Comparison of ENCODE assay signal across 11 mouse cellular contexts in genomic region chr1:155737017-155737808, GRCm38 (mm10). TPM values are rescaled to one million over a fixed set of nuclear protein-coding genes. Genes with fewer than 3 reads are reported as not detected.
DNase-seq lines count a peak whose midpoint lies in the region; ATAC-seq lines count a peak whose summit lies in the region.
"Had no signal": no experiment of that assay in that cellular context is flagged by ENCODE, and none has a peak within 500 bp of the region (broad histone marks: within the 10 kb centered on the region; RNA-seq: fewer than 3 reads in every experiment).

No protein-coding gene starts in this region.

- H3K36me3 ChIP-seq in embryonic facial prominence, embryonic 11.5 days (replicated peaks; ENCODE audit: control insufficient read depth, insufficient read depth, low read depth, low read length), result no peaks in the 10 kb centered on the region
- no peaks in the 10 kb centered on the region for H3K36me3 ChIP-seq in limb, embryonic 15.5 days

- no peak for ATAC-seq in embryonic facial prominence, embryonic 11.5 days (replicated peaks; ENCODE audit: insufficient number of reproducible peaks, low FRiP score, low TSS enrichment, low read depth)
- no peak for ATAC-seq in limb, embryonic 15.5 days (ENCODE audit: insufficient number of reproducible peaks, low FRiP score, low TSS enrichment, low read depth)
- no peak for ATAC-seq in activated CD4-positive, CD25-positive, alpha-beta regulatory T cell, adult 4 months

- H3K27ac ChIP-seq in embryonic facial prominence, embryonic 11.5 days (replicated peaks; ENCODE audit: low read depth, low read length), result no peak overlapping the region
- H3K27ac ChIP-seq in limb, embryonic 15.5 days, result no peak overlapping the region

- peak; percentile 86 for DNase-seq in heart, adult 11 months
- no peak for DNase-seq in heart, adult 8-10 months (ENCODE audit: low spot score)
- DNase-seq in A20 (ENCODE audit: low read depth, low spot score), result peak; percentile 13
- DNase-seq in embryonic facial prominence, embryonic 11.5 days (ENCODE audit: low spot score), result peak; percentile 28
- DNase-seq in gastrocnemius, postnatal 4 days (ENCODE audit: low spot score in 2 of 2), result no peak
- DNase-seq in MN1 (ENCODE audit: low spot score), result no peak
- DNase-seq: adrenal gland, postnatal 25 days; lung, postnatal 10 days; right cerebral cortex, adult 18-20 months had no signal

- no peak overlapping the region for H3K4me3 ChIP-seq in embryonic facial prominence, embryonic 11.5 days (ENCODE audit: low read depth, low read length)
- H3K4me3 ChIP-seq in limb, embryonic 15.5 days, result peak overlapping the region; percentile 3; the same call in 1 of the 2 replicates

- H3K4me1 ChIP-seq in embryonic facial prominence, embryonic 11.5 days (ENCODE audit: control insufficient read depth, insufficient read depth, low read length), result peaks cover 6% of the 10 kb centered on the region
- peaks cover 30% of the 10 kb centered on the region for H3K4me1 ChIP-seq in limb, embryonic 15.5 days

- under 1% methylated on average over 58 of the region's 58 CpGs for WGBS in embryonic facial prominence, embryonic 11.5 days
- WGBS in limb, embryonic 15.5 days, result under 1% methylated on average over 58 of the region's 58 CpGs

- H3K4me2 ChIP-seq in embryonic facial prominence, embryonic 11.5 days (ENCODE audit: low read depth, low read length), result no peak overlapping the region
- H3K4me2 ChIP-seq in limb, embryonic 15.5 days, result no peak overlapping the region

- H3K27me3 ChIP-seq in embryonic facial prominence, embryonic 11.5 days (ENCODE audit: control insufficient read depth, insufficient read depth, low read length), result peaks cover 84% of the 10 kb centered on the region
- H3K27me3 ChIP-seq in limb, embryonic 15.5 days, result peaks cover 96% of the 10 kb centered on the region

- no peaks in the 10 kb centered on the region for H3K9me3 ChIP-seq in embryonic facial prominence, embryonic 11.5 days (replicated peaks; ENCODE audit: control insufficient read depth, low read length)
- H3K9me3 ChIP-seq in limb, embryonic 15.5 days, result no peaks in the 10 kb centered on the region

- H3K9ac ChIP-seq in embryonic facial prominence, embryonic 11.5 days (replicated peaks; ENCODE audit: low read length), result no peak overlapping the region
- no peak overlapping the region for H3K9ac ChIP-seq in limb, embryonic 15.5 days

RNA-seq across cellular contexts. Expression of gene Lhx4, which starts 14.3 kb away (rescaled TPM):
- total RNA-seq in heart, adult 8-10 months (2022), result not detected
- polyA plus RNA-seq in embryonic facial prominence, embryonic 11.5 days (2014; fragmentation: Nextera tagmentation; extraction: Ambion mirVana), result 0.54 and 0.79 TPM in 2 replicates
- 0.02 and 0.04 TPM in 2 replicates for polyA plus RNA-seq in limb, embryonic 15.5 days (2015; fragmentation: Nextera tagmentation; extraction: Ambion mirVana)
- polyA plus RNA-seq in activated CD4-positive, CD25-positive, alpha-beta regulatory T cell, adult 4 months (2017; shearing (Covaris generic)), result under 1 TPM in 1 of 2 experiments, not detected in 1; 0.42 TPM
- total RNA-seq in gastrocnemius, postnatal 4 days (2021), result not detected

Comparison
In these comparisons a context has a peak if more than half of its experiments do, and no peak if none do; other contexts are left out.
1. DNase-seq: peak in heart, adult 11 months (single experiment), A20 (single experiment) and embryonic facial prominence, embryonic 11.5 days (single experiment); none in heart, adult 8-10 months (single experiment), gastrocnemius, postnatal 4 days (0 of 2) and MN1 (single experiment).